Mouse (Mus musculus): Measurements from ENCODE around the gene Pdzd4. TPM values are rescaled to one million over a fixed set of nuclear protein-coding genes. Genes with fewer than 3 reads are reported as not detected.
A peak's percentile ranks its signal among the peaks of the same experiment; 100 is the strongest.

Pdzd4 gene
- total RNA-seq, 2 experiments from 2014 or later = 119 to 125 TPM

DNA sequence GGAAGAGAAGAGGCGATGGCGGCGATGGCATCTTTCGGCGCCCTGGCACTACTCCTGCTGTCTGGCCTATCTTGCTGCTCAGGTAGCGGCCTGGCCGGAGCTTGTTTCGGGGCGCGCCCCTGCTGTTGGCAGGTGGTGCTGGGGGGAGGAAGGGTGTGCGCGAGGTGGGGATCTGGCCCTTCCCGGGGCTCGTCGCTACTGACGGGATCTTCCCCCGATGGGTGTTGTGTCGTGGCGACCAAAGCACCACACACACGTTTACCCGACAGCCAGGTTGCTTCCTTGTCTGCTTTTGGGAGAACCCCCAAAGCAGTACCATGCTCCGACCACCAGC is 37.6 kb downstream of the Pdzd4 start:
- no peak for DNase-seq (ENCODE audit: low spot score in 2 of 2)
- intact Hi-C loops (cut with DNase I) = loop anchor here (5.0 kb wide), 1 partner anchor 70 kb away; the partner anchor contains the start of genes Abcd1 and Bcap31

DNA sequence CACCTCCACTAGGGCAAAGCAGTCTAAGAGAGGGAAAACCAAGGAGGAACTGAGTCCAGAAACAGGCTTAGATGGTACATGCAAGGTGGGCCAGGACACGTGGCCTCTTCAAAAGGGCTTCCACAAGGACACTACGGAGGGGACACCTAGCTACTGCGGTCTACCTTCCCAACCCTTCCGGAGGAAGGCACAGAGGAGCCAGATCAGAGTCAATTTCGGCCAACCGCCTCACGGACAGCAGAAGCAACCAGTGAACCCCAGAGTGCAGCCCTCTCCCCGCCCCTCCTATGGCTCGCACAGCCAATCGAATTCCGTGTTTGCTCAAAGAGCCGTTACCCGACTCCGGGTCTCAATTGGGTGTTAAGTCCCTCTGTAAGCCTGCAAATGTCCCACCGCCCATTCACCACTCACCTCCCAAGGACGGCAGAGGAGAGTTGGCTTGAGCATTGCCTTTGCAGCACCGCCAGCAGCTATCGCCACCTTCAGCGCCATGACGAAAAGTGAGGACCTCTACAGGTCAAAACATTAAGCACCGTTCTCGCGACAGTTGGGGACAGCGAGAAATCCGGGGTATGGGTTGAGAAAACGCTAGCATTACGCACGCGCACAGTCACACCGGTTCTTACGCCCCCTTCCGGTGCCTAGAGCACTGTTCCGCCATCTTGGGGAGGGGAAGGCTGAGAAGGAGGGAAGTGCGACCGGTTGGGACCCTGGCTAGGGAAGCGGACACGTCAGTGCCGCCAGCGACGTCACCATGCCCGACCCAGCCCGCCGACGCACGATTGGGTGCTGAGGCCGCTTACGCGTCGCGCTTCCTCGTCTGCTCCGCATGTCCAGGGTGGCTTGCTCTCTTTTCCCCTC is 38.2 kb downstream of the Pdzd4 start, which contains the start of the genes Idh3g and Ssr4:
Gene Idh3g (minus strand): TSS at position 534 of the 861 bp plus-strand sequence.
Gene Ssr4 (plus strand): TSS at position 665 of the 861 bp plus-strand sequence.
- intact Hi-C loops (cut with DNase I) = loop anchor here (5.0 kb wide), 1 partner anchor 69 kb away; the partner anchor contains the start of genes Abcd1 and Bcap31
- DNase-seq (ENCODE audit: low spot score in 2 of 2) = peak; percentile 91 to 97

DNA sequence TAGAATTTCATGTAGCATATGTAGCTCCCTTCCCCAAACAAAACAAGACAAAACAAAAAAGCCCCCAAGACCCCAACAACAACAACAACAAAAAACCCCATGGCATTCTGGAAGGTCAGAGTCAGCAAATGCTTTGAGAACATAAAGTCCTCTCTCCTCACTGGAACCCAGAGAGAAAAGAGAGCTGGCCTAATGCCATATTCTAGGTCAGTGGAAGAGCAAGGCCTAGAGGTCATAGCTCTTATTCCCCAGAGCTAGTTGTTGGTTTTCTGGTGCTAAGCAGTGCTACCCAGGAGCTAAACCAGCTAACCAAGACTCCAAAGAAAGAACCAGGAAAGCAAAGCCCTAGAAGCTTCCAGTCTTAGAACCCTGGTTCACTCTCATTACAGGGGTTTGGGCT is 39.1 kb downstream of the Pdzd4 start:
- intact Hi-C loops (cut with DNase I) = loop anchor here (5.0 kb wide), 1 partner anchor 68 kb away; the partner anchor contains the start of genes Abcd1 and Bcap31
- no peak for DNase-seq (ENCODE audit: low spot score in 2 of 2)

DNA sequence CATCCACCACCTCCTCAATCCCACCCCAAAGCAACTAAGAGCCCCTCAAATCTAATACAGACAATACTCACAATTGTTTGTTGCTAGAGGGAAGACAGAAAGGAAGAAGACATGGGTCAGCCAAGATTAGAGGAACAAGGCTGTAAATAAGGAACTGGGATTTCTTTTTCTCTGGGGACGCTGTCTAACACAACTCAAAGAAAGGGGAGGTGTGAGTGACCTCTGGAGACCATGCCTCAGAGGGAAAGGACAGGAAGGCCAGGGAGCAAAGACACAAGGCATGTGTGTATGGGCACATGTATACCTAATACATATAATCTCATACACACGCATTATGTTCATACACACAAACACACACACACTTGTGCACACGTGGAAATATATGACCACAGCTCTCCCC is 42.5 kb downstream of the Pdzd4 start:
- DNase-seq (ENCODE audit: low spot score in 2 of 2) = no peak
- intact Hi-C loops (cut with DNase I) = no loop called here

- no peak for DNase-seq (ENCODE audit: low spot score in 2 of 2)
- intact Hi-C loops (cut with DNase I) = no loop called here
Observed at GRCm38 (mm10) chrX:73774802-73775483, 49.8 kb downstream of the Pdzd4 start.

DNA sequence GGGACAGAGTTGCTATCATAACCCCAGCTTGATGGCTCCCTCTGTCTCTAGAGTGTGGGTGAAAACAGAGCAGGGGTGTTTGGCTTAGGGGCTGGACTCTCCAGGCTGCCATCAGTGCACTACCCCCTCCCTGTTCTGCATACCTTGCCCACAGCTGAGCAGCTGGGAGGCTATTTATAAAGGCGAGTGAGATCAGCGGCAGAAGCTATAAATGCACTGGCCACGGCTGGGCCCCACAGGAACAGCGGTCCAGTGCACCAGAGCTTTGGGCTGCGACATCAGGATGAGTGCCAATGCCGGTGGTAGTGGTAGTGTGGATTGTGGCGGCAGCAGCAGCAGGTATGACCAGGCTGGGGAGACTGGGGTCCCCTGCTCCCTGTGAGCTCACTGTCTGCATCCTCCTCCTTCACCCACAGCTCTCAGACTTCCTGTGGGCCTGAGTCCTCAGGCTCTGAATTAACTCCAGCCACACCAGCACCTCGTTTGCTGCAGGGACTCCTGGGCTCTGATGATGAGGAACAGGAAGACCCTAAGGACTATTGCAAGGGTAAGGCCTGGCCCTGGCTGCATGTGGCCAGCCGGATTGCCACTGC is 50.5 kb downstream of the Pdzd4 start, which contains the start of gene Srpk3:
Gene Srpk3 (plus strand): TSS at position 238 of the 593 bp plus-strand sequence.
- intact Hi-C loops (cut with DNase I) = no loop called here
- DNase-seq (ENCODE audit: low spot score in 2 of 2) = peak; percentile 44 to 75

DNA sequence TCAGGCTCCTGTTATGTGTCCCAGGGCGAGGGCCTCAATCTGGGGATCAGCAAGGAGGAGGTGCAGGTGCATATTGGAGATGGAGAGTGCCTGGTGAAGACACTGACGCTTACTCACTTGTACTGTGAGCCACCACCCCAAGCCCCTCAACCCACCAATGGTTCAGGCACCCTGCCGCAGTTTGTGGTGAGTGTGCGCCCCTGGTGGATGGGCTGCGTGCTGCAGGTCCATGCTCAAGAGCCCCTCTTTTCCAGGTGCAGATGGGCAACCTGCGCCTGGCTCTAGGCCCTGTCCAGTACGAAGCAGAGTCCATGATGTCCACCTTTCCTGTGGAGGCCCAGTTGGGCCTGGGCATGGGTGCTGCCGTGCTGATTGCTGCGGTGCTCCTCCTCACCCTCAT is 57.5 kb downstream of the Pdzd4 start:
- DNase-seq (ENCODE audit: low spot score in 2 of 2) = no peak
- intact Hi-C loops (cut with DNase I) = no loop called here

GRCm38 (mm10) chrX:73765311-73765710 is 59.5 kb downstream of the Pdzd4 start:
- intact Hi-C loops (cut with DNase I) = no loop called here
- no peak for DNase-seq (ENCODE audit: low spot score in 2 of 2)

DNA sequence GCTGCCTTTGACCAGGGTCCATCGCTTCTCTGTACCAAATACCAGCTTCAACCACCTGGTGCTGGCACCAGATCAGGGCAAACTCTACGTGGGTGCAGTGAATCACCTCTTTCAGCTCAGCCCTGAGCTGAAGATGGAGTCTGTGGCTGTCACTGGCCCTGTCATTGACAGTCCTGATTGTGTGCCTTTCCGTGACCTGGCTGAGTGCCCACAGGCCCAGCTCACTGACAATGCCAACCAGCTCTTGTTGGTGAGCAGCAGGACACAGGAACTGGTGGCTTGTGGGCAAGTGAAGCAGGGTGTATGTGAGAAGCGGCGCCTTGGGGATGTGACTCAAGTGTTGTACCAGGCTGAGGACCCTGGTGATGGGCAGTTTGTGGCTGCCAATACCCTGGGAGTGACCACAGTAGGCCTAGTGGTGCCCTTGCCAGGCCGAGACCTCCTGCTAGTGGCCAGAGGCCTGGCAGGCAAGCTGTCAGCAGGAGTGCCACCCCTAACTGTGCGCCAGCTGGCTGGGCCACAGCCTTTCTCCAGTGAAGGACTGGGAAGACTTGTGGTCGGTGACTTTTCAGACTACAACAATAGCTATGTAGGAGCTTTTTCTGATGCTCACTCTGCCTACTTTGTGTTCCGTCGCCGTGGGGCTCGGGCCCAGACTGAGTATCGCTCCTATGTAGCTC is 66.0 kb downstream of the Pdzd4 start:
- intact Hi-C loops (cut with DNase I) = no loop called here
- DNase-seq (ENCODE audit: low spot score in 2 of 2) = peak in 1 of 2 experiments; percentile 13

- intact Hi-C loops (cut with DNase I) = no loop called here
Observed at GRCm38 (mm10) chrX:73756334-73757140, 68.2 kb downstream of the Pdzd4 start, which contains the start of gene Plxnb3. Gene Plxnb3, plus strand, starts transcription at chrX:73757090.

DNA sequence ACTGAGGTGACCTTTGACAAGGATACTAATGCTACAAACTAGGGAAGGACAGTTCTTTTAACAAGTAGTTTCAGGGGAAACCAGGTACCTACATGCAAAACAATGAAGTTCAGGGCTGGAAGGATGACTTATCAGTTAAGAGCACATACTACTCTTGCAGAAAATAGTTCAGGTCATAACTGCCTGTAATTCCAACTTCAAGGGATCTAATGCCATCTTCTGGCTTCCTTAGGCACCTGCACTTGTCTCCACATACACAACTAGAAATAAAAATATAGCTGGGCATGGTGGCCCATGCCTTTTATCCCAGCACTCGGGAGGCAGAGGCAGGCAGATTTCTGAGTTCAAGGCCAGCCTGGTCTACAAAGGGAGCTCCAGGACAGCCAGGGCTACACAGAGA is 75.8 kb downstream of the Pdzd4 start:
- intact Hi-C loops (cut with DNase I) = no loop called here
- no peak for DNase-seq (ENCODE audit: low spot score in 2 of 2)

More at GRCm38 (mm10) chrX:73756334-73757140, 68.2 kb downstream of the Pdzd4 start, which contains the start of gene Plxnb3:
- DNase-seq (ENCODE audit: low spot score in 2 of 2) = no peak

- intact Hi-C loops (cut with DNase I) = no loop called here
- DNase-seq (ENCODE audit: low spot score in 2 of 2) = no peak
Observed at GRCm38 (mm10) chrX:73744774-73745481, 79.8 kb downstream of the Pdzd4 start.

Other genes with a start within 250 kb of the Pdzd4 start
- 1 to 10 TPM in 1 of 2 experiments, under 1 TPM in 1; 0.76 to 1.2 TPM for gene Dusp9, start 185.6 kb downstream of the Pdzd4 start, total RNA-seq (2021)
- gene Pnck, start 164.9 kb downstream of the Pdzd4 start, total RNA-seq (2021) = 100 to 1,000 TPM in 1 of 2 experiments, 10 to 100 TPM in 1; 95.7 to 111 TPM
- gene Slc6a8, start 151.8 kb downstream of the Pdzd4 start, total RNA-seq (2021) = 100 to 1,000 TPM in 1 of 2 experiments, 10 to 100 TPM in 1; 91.1 to 101 TPM
- gene Bcap31, start 108.8 kb downstream of the Pdzd4 start, total RNA-seq (2021) = 10 to 100 TPM; 78.4 to 88.0 TPM
- 10 to 100 TPM; 11.1 to 14.1 TPM for gene Abcd1, start 108.4 kb downstream of the Pdzd4 start, total RNA-seq (2021)
- gene Plxnb3, start 67.9 kb downstream of the Pdzd4 start, total RNA-seq (2021) = 10 to 100 TPM in 1 of 2 experiments, 1 to 10 TPM in 1; 8.7 to 10.0 TPM
- 1 to 10 TPM; 4.6 to 9.4 TPM for gene Srpk3, start 50.6 kb downstream of the Pdzd4 start, total RNA-seq (2021)
- 100 to 1,000 TPM; 182 to 187 TPM for gene Idh3g, start 38.1 kb downstream of the Pdzd4 start, total RNA-seq (2021)
- 10 to 100 TPM; 94.6 to 99.7 TPM for gene Ssr4, start 37.9 kb downstream of the Pdzd4 start, total RNA-seq (2021)
- gene Avpr2, start 67.1 kb upstream of the Pdzd4 start, total RNA-seq (2021) = not detected
- 100 to 1,000 TPM; 152 to 158 TPM for gene L1cam, start 71.1 kb upstream of the Pdzd4 start, total RNA-seq (2021)
- 1 to 10 TPM; 3.6 to 4.7 TPM for gene Arhgap4, start 96.9 kb upstream of the Pdzd4 start, total RNA-seq (2021)
- 10 to 100 TPM; 45.4 to 53.4 TPM for gene Naa10, start 97.0 kb upstream of the Pdzd4 start, total RNA-seq (2021)
- 1 to 10 TPM; 4.4 to 4.9 TPM for gene Renbp, start 105.9 kb upstream of the Pdzd4 start, total RNA-seq (2021)
- gene Hcfc1, start 141.4 kb upstream of the Pdzd4 start, total RNA-seq (2021) = 10 to 100 TPM; 69.9 to 70.4 TPM
- 10 to 100 TPM; 39.5 to 44.0 TPM for gene Irak1, start 198.9 kb upstream of the Pdzd4 start, total RNA-seq (2021)